Mouse (Mus musculus) frontal cortex, postnatal 25 days (tissue): ENCODE measurements around the gene Srpk2.
"Not testable (repeated sequence)": the region's sequence is repeated elsewhere in the genome, so short reads cannot be mapped to it uniquely, and the experiment has no call there.

ENCODE experiments used
- DNase-seq, 2 experiments: peaks; one replicate each; pipeline ENCODE4 v3.0.0; 2022; ENCODE audit warnings: low spot score in 2 of 2

Srpk2 gene

GRCm38 (mm10) chr5:23684517-23684916, at the start of gene Srpk2:
Gene Srpk2, minus strand, starts transcription at chr5:23684617.
- no peak for DNase-seq

GRCm38 (mm10) chr5:23721956-23722355, 37.5 kb upstream of the Srpk2 start:
- no peak for DNase-seq

- no peak for DNase-seq
These were observed 34.5 kb upstream of the Srpk2 start for GRCm38 (mm10) chr5:23718881-23719328.

- DNase-seq, result no peak
These were observed 33.7 kb upstream of the Srpk2 start for GRCm38 (mm10) chr5:23718182-23718534.

GRCm38 (mm10) chr5:23717469-23718181, 33.2 kb upstream of the Srpk2 start:
- DNase-seq, result no peak

GRCm38 (mm10) chr5:23713401-23714335, 29.3 kb upstream of the Srpk2 start:
- no peak for DNase-seq

- DNase-seq, result peak; percentile 21 to 44
These were observed 27.9 kb upstream of the Srpk2 start for GRCm38 (mm10) chr5:23712130-23713001.

- peak in 1 of 2 experiments; percentile 6 for DNase-seq
These were observed 27.3 kb upstream of the Srpk2 start for GRCm38 (mm10) chr5:23711671-23712129.

GRCm38 (mm10) chr5:23711244-23711643, 26.8 kb upstream of the Srpk2 start:
- no peak for DNase-seq

GRCm38 (mm10) chr5:23709661-23710060, 25.2 kb upstream of the Srpk2 start:
- DNase-seq, result no peak

- DNase-seq, result not testable (repeated sequence)
These were observed 22.5 kb upstream of the Srpk2 start for GRCm38 (mm10) chr5:23706601-23707597.

- DNase-seq, result no peak
These were observed 13.0 kb upstream of the Srpk2 start for GRCm38 (mm10) chr5:23697457-23697856.

GRCm38 (mm10) chr5:23683431-23683830, 986 bp downstream of the Srpk2 start:
- no peak for DNase-seq

- DNase-seq, result no peak
These were observed 5.4 kb downstream of the Srpk2 start for GRCm38 (mm10) chr5:23679006-23679405.

- DNase-seq, result no peak
These were observed 6.5 kb downstream of the Srpk2 start for GRCm38 (mm10) chr5:23677883-23678282.

GRCm38 (mm10) chr5:23677072-23677453, 7.4 kb downstream of the Srpk2 start:
- no peak for DNase-seq

GRCm38 (mm10) chr5:23676156-23677071, 8.0 kb downstream of the Srpk2 start:
- DNase-seq, result peak; percentile 20 to 29

- DNase-seq, result peak; percentile 35 to 41
These were observed 8.8 kb downstream of the Srpk2 start for GRCm38 (mm10) chr5:23675499-23676155.
